In the genomic region with DNA sequence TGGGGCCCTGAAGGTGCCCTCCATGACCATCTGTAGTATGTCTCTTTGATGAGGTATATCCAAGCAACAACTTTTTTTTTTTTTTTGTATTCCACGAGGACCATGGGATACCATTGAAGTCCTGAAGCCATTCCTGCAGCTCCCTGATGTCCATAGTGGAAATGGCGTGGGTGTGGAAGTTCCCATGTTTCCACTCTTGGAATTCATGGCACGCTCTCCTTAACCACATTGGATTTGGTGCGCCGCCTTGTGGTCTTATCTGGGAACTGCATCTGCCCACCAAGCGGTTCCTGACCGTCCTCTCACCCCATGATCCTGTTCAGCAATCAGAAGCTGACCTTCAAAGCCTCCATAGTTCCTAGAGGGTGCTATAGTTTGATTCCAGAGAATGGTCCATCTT, we compare ENCODE assay signal across 8 mouse cellular contexts.
A peak's percentile ranks its signal among the peaks of the same experiment; 100 is the strongest.
DNase-seq lines count a peak whose midpoint lies in the region; ATAC-seq lines count a peak whose summit lies in the region.

No protein-coding gene starts in this region.

- no peak for ATAC-seq in monocyte, adult 5-6 weeks (replicated peaks; ENCODE audit: insufficient number of reproducible peaks, low FRiP score, low TSS enrichment, poor library complexity, severe bottlenecking)

- DNase-seq in urinary bladder, adult 18-20 months (ENCODE audit: low spot score in 2 of 2): peak; percentile 17 to 43
- DNase-seq in urinary bladder, postnatal 10 days (ENCODE audit: low spot score): no peak
- DNase-seq in adrenal gland, postnatal 14 days: peak; percentile 85
- peak; percentile 64 for DNase-seq in embryo, embryonic 11 days
- DNase-seq in kidney, postnatal 14 days: peak; percentile 58
- peak; percentile 41 to 52 for DNase-seq in lung, adult 18-20 months
- peak; percentile 49 for DNase-seq in skeletal muscle tissue, adult 2 months (ENCODE audit: low read depth, low spot score)
